Mouse (Mus musculus): ENCODE measurements at regions not wholly inside any gene's neighbourhood (a gene's known extent, or its start where the extent isn't known, plus 50 kb on each side); places are given as distances from the start of the nearest gene placed in this dataset.

GRCm38 (mm10) chr9:83326437-83327086, 114.4 kb downstream of the Lca5 start:
- Histone ChIP-seq H3K9ac (replicated peaks; ENCODE audit: low read depth, low read length) (no peak overlapping the region), H3K4me2 (ENCODE audit: low read depth, low read length) (no peak overlapping the region), H3K27me3 (ENCODE audit: control insufficient read depth, insufficient read depth, low read length) (no peaks in the 10 kb centered on the region), H3K4me1 (ENCODE audit: control insufficient read depth, insufficient read depth) (no peaks in the 10 kb centered on the region), H3K9me3 (replicated peaks; ENCODE audit: control insufficient read depth, low read length) (no peaks in the 10 kb centered on the region), H3K4me3 (ENCODE audit: low read depth, low read length) (no peak overlapping the region), H3K27ac (ENCODE audit: low read depth) (no peak overlapping the region), H3K36me3 (replicated peaks; ENCODE audit: control insufficient read depth, insufficient read depth, low read length) (no peaks in the 10 kb centered on the region)
- ATAC-seq (ENCODE audit: insufficient read depth, low read depth) (no peak), DNase-seq (ENCODE audit: low spot score) (no peak)
- TF ChIP-seq EP300 (IDR thresholded peaks at IDR 0.05; ENCODE audit: low read depth) (no peak), CTCF (IDR thresholded peaks at IDR 0.05; ENCODE audit: low read depth) (no peak)
- 47% methylated on average over 7 of the region's 7 CpGs for WGBS

- no peaks in the 10 kb centered on the region for H3K27me3 ChIP-seq (ENCODE audit: control insufficient read depth, insufficient read depth, low read length)
- no peak overlapping the region for H3K27ac ChIP-seq (ENCODE audit: low read depth)
- H3K36me3 ChIP-seq (replicated peaks; ENCODE audit: control insufficient read depth, insufficient read depth, low read length) = no peaks in the 10 kb centered on the region
- no peaks in the 10 kb centered on the region for H3K9me3 ChIP-seq (replicated peaks; ENCODE audit: control insufficient read depth, low read length)
- H3K4me2 ChIP-seq (ENCODE audit: low read depth, low read length) = no peak overlapping the region
- no peak overlapping the region for H3K9ac ChIP-seq (replicated peaks; ENCODE audit: low read depth, low read length)
- TF ChIP-seq EP300 (IDR thresholded peaks at IDR 0.05; ENCODE audit: low read depth) (no peak), CTCF (IDR thresholded peaks at IDR 0.05; ENCODE audit: low read depth) (no peak)
- no peak overlapping the region for H3K4me3 ChIP-seq (ENCODE audit: low read depth, low read length)
- 23% methylated on average over 6 of the region's 6 CpGs for WGBS
- ATAC-seq (ENCODE audit: insufficient read depth, low read depth) (no peak), DNase-seq (ENCODE audit: low spot score) (no peak)
- H3K4me1 ChIP-seq (ENCODE audit: control insufficient read depth, insufficient read depth) = no peaks in the 10 kb centered on the region
These were observed 115.0 kb downstream of the Lca5 start for GRCm38 (mm10) chr9:83325910-83326309.

GRCm38 (mm10) chr9:83324336-83324735, 116.6 kb downstream of the Lca5 start:
- Histone ChIP-seq H3K36me3 (replicated peaks; ENCODE audit: control insufficient read depth, insufficient read depth, low read length) (no peaks in the 10 kb centered on the region), H3K27ac (ENCODE audit: low read depth) (no peak overlapping the region), H3K27me3 (ENCODE audit: control insufficient read depth, insufficient read depth, low read length) (no peaks in the 10 kb centered on the region), H3K4me2 (ENCODE audit: low read depth, low read length) (no peak overlapping the region), H3K4me3 (ENCODE audit: low read depth, low read length) (no peak overlapping the region), H3K9ac (replicated peaks; ENCODE audit: low read depth, low read length) (no peak overlapping the region), H3K9me3 (replicated peaks; ENCODE audit: control insufficient read depth, low read length) (no peaks in the 10 kb centered on the region), H3K4me1 (ENCODE audit: control insufficient read depth, insufficient read depth) (no peaks in the 10 kb centered on the region)
- DNase-seq (ENCODE audit: low spot score) = no peak
- no peak for ATAC-seq (ENCODE audit: insufficient read depth, low read depth)
- TF ChIP-seq CTCF (IDR thresholded peaks at IDR 0.05; ENCODE audit: low read depth) = no peak
- TF ChIP-seq EP300 (IDR thresholded peaks at IDR 0.05; ENCODE audit: low read depth) = no peak
- WGBS = 78% methylated on average over 3 of the region's 3 CpGs

GRCm38 (mm10) chr9:83322991-83323583, 117.8 kb downstream of the Lca5 start:
- 74% methylated on average over 8 of the region's 8 CpGs for WGBS
- TF ChIP-seq CTCF (IDR thresholded peaks at IDR 0.05; ENCODE audit: low read depth) (no peak), EP300 (IDR thresholded peaks at IDR 0.05; ENCODE audit: low read depth) (no peak)
- Histone ChIP-seq H3K27me3 (ENCODE audit: control insufficient read depth, insufficient read depth, low read length) (no peaks in the 10 kb centered on the region), H3K9me3 (replicated peaks; ENCODE audit: control insufficient read depth, low read length) (no peaks in the 10 kb centered on the region), H3K4me3 (ENCODE audit: low read depth, low read length) (no peak overlapping the region), H3K4me1 (ENCODE audit: control insufficient read depth, insufficient read depth) (no peaks in the 10 kb centered on the region), H3K36me3 (replicated peaks; ENCODE audit: control insufficient read depth, insufficient read depth, low read length) (no peaks in the 10 kb centered on the region), H3K27ac (ENCODE audit: low read depth) (no peak overlapping the region), H3K9ac (replicated peaks; ENCODE audit: low read depth, low read length) (no peak overlapping the region), H3K4me2 (ENCODE audit: low read depth, low read length) (no peak overlapping the region)
- ATAC-seq (ENCODE audit: insufficient read depth, low read depth) (no peak), DNase-seq (ENCODE audit: low spot score) (no peak)

- Histone ChIP-seq H3K4me1 (ENCODE audit: control insufficient read depth, insufficient read depth) (no peaks in the 10 kb centered on the region), H3K36me3 (replicated peaks; ENCODE audit: control insufficient read depth, insufficient read depth, low read length) (no peaks in the 10 kb centered on the region), H3K9ac (replicated peaks; ENCODE audit: low read depth, low read length) (no peak overlapping the region), H3K27me3 (ENCODE audit: control insufficient read depth, insufficient read depth, low read length) (no peaks in the 10 kb centered on the region), H3K9me3 (replicated peaks; ENCODE audit: control insufficient read depth, low read length) (no peaks in the 10 kb centered on the region), H3K4me2 (ENCODE audit: low read depth, low read length) (no peak overlapping the region), H3K4me3 (ENCODE audit: low read depth, low read length) (no peak overlapping the region), H3K27ac (ENCODE audit: low read depth) (no peak overlapping the region)
- DNase-seq (ENCODE audit: low spot score) (no peak), ATAC-seq (ENCODE audit: insufficient read depth, low read depth) (no peak)
- no peak for TF ChIP-seq CTCF (IDR thresholded peaks at IDR 0.05; ENCODE audit: low read depth)
- TF ChIP-seq EP300 (IDR thresholded peaks at IDR 0.05; ENCODE audit: low read depth) = no peak
These were observed 119.1 kb downstream of the Lca5 start for GRCm38 (mm10) chr9:83321793-83322192.

GRCm38 (mm10) chr9:83320834-83321233, 120.1 kb downstream of the Lca5 start:
- H3K27ac ChIP-seq (ENCODE audit: low read depth) = no peak overlapping the region
- TF ChIP-seq CTCF (IDR thresholded peaks at IDR 0.05; ENCODE audit: low read depth) (no peak), EP300 (IDR thresholded peaks at IDR 0.05; ENCODE audit: low read depth) (no peak)
- no peak for DNase-seq (ENCODE audit: low spot score)
- H3K36me3 ChIP-seq (replicated peaks; ENCODE audit: control insufficient read depth, insufficient read depth, low read length) = no peaks in the 10 kb centered on the region
- H3K4me2 ChIP-seq (ENCODE audit: low read depth, low read length) = no peak overlapping the region
- H3K4me1 ChIP-seq (ENCODE audit: control insufficient read depth, insufficient read depth) = no peaks in the 10 kb centered on the region
- H3K4me3 ChIP-seq (ENCODE audit: low read depth, low read length) = no peak overlapping the region
- WGBS = 64% methylated on average over 4 of the region's 4 CpGs
- no peak overlapping the region for H3K9ac ChIP-seq (replicated peaks; ENCODE audit: low read depth, low read length)
- ATAC-seq (ENCODE audit: insufficient read depth, low read depth) = no peak
- no peaks in the 10 kb centered on the region for H3K9me3 ChIP-seq (replicated peaks; ENCODE audit: control insufficient read depth, low read length)
- no peaks in the 10 kb centered on the region for H3K27me3 ChIP-seq (ENCODE audit: control insufficient read depth, insufficient read depth, low read length)
